Mouse (Mus musculus): ENCODE measurements around the gene Gm14190. TPM values are rescaled to one million over a fixed set of nuclear protein-coding genes. Genes with fewer than 3 reads are reported as not detected.

Gene Gm14190
- polyA plus RNA-seq (2012; rRNA removed), result not detected in 2 replicates

DNA sequence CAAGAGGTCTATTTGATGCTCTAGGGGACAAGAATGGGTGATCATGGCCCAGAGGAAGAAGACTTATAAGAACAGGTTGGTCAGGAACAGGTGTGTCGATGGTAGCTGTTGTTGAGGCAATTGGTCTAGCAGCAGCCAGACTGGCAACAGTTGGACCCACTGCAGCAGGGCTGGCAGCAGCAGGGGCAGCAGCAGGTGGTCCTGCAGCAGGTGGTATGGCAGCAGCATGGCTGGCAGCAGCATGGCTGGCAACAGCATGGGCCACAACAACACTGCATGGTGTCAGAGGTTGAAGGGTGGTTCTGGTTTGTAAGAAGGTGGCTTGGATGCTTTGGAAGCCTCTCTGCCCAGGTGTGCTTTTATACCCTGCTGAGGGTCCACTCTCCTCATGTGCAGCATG lies at the start of gene Gm14190:
Gene Gm14190, minus strand, starts transcription at position 278 of the 400 bp plus-strand sequence.

DNA sequence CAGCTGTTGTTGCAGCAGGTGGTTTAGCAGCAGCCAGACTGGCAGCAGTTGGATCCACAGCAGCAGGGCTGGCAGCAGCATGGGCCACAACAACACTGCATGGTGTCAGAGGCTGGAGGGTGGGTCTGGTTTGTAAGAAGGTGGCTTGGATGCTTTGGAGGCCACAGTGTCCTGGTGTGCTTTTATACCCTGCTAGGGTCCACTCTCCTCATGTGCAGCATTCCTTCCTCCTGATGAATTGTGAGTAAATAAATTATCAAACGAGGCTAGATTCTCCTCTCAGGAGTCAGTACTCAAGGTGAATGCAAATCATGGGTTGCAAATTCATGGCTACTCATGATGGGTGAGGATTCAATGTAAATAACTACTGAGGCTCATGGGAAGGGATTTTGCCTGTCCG lies 43.6 kb upstream of the Gm14190 start, which contains the start of gene Gm14180:
Gene Gm14180, minus strand, starts transcription at position 101 of the 400 bp plus-strand sequence.

DNA sequence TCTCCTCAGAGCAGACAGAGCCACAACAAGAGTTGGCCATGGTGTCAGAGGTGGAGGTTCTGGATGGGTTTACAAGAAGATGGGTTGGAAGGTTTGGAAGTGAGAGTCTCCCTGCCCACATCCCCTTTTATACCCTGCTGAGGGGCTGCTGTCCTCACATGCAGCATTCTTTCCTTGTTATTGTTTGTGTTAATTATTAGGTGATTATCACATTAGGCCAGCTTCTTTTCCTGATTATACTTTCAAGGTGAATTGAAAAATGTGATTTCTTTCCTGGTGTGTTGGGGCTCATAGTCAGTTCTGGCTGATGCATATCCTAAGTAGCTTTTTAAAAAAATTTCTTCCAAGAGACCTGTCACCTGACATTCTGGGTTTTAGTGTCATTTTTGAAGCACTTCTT lies 24.7 kb downstream of the Gm14190 start, which contains the start of gene Krtap4-6:
Gene Krtap4-6, minus strand, starts transcription at position 101 of the 400 bp plus-strand sequence.

DNA sequence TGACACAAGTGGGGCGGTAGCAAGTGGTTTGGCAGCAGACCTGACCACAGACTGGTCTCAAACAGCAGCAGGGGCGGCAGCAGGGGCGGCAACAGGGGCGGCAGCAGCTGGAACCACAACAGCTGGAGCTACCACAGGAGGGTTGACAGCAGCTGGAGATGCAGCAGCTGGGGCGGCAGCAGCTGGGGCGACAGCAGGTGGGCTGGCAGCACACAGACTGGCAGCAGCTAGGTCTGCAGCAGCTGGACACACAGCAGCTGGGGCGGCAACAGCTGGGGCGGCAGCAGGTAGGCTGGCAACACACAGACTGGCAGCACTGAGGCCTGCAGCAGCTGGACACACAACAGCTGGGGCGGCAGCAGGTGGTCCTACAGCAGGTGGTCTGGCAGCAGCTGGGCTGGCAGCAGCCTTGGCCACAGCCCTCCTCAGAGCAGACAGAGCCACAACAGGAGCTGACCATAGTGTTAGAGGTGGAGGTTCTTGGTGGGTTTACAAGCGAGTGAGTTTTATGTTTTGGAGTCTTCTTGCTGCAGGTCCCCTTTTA lies 32.0 kb downstream of the Gm14190 start, which contains the start of gene Gm11563:
Gene Gm11563, minus strand, starts transcription at position 494 of the 544 bp plus-strand sequence.

DNA sequence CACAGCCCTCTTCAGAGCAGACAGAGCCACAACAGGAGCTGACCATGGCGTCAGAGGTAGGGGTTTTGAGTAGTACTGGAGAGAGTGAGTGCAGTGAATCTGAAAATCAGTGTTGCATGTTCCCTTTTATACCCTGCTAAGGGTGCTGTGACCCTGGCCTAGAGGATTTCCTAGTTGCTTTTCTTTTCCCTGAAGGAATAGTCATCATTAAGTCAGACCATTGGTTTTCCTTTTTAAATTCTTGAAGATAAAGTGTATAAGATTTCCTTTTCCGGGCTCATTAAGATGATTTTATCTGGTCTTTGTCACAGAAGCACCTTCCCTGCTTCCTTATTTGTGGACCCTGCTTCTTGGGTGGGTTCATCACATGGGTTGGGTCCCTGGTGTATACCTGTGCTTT lies 40.4 kb downstream of the Gm14190 start, which contains the start of gene Gm11555:
Gene Gm11555, minus strand, starts transcription at position 101 of the 400 bp plus-strand sequence.

DNA sequence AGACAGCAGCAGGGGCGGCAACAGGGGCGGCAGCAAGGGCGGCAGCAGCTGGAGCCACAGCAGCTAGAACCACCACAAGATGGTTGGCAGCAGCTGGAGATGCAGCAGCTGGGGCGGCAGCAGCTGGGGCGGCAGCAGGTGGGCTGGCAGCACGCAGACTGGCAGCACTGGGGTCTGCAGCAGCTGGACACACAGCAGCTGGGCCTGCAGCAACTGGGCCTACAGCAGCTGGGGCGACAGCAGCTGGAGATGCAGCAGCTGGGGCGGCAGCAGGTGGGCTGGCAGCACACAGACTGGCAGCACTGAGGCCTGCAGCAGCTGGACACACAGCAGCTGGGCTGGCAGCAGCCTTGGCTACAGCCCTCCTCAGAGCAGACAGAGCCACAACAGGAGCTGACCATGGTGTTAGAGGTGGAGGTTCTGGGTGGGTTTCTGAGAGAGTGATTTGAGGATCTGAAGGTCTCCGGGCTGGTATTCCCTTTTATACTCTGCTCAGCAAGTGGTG lies 46.9 kb downstream of the Gm14190 start, which contains the start of gene Krtap4-7:
Gene Krtap4-7, minus strand, starts transcription at position 455 of the 505 bp plus-strand sequence.

Other genes with a start within 250 kb of the Gm14190 start
- gene Krt23, start 197.6 kb downstream of the Gm14190 start, polyA plus RNA-seq (2012; rRNA removed), result 0.08 and 0.14 TPM in 2 replicates
- gene Krt39, start 169.4 kb downstream of the Gm14190 start, polyA plus RNA-seq (2012; rRNA removed), result not detected in 2 replicates
- 0.07 TPM in 1 of 2 replicates, not detected in the other for gene Krt40, start 147.6 kb downstream of the Gm14190 start, polyA plus RNA-seq (2012; rRNA removed)
- not detected in 2 replicates for gene Krtap3-3, start 139.9 kb downstream of the Gm14190 start, polyA plus RNA-seq (2012; rRNA removed)
- gene Krtap3-2, start 133.9 kb downstream of the Gm14190 start, polyA plus RNA-seq (2012; rRNA removed), result not detected in 2 replicates
- not detected in 2 replicates for gene Gm11939, start 131.3 kb downstream of the Gm14190 start, polyA plus RNA-seq (2012; rRNA removed)
- not detected in 2 replicates for gene Krtap3-1, start 124.1 kb downstream of the Gm14190 start, polyA plus RNA-seq (2012; rRNA removed)
- not detected in 2 replicates for gene Krtap1-5, start 109.7 kb downstream of the Gm14190 start, polyA plus RNA-seq (2012; rRNA removed)
- not detected in 2 replicates for gene Krtap1-4, start 107.1 kb downstream of the Gm14190 start, polyA plus RNA-seq (2012; rRNA removed)
- not detected in 2 replicates for gene Krtap1-3, start 99.4 kb downstream of the Gm14190 start, polyA plus RNA-seq (2012; rRNA removed)
- gene Krtap9-3, start 92.6 kb downstream of the Gm14190 start, polyA plus RNA-seq (2012; rRNA removed), result not detected in 2 replicates
- not detected in 2 replicates for gene Gm11938, start 87.4 kb downstream of the Gm14190 start, polyA plus RNA-seq (2012; rRNA removed)
- not detected in 2 replicates for gene Gm11937, start 80.6 kb downstream of the Gm14190 start, polyA plus RNA-seq (2012; rRNA removed)
- not detected in 2 replicates for gene Krtap2-4, start 75.9 kb downstream of the Gm14190 start, polyA plus RNA-seq (2012; rRNA removed)
- not detected in 2 replicates for gene Gm11562, start 70.3 kb downstream of the Gm14190 start, polyA plus RNA-seq (2012; rRNA removed)
- not detected in 2 replicates for gene Krtap4-1, start 62.5 kb downstream of the Gm14190 start, polyA plus RNA-seq (2012; rRNA removed)
- not detected in 2 replicates for gene Krtap4-2, start 55.7 kb downstream of the Gm14190 start, polyA plus RNA-seq (2012; rRNA removed)
- not detected in 2 replicates for gene Krtap4-7, start 46.7 kb downstream of the Gm14190 start, polyA plus RNA-seq (2012; rRNA removed)
- not detected in 2 replicates for gene Gm11555, start 40.5 kb downstream of the Gm14190 start, polyA plus RNA-seq (2012; rRNA removed)
- not detected in 2 replicates for gene Gm11563, start 31.8 kb downstream of the Gm14190 start, polyA plus RNA-seq (2012; rRNA removed)
- not detected in 2 replicates for gene Krtap4-6, start 24.8 kb downstream of the Gm14190 start, polyA plus RNA-seq (2012; rRNA removed)
- not detected in 2 replicates for gene Gm14180, start 43.5 kb upstream of the Gm14190 start, polyA plus RNA-seq (2012; rRNA removed)
- not detected in 2 replicates for gene Gm11595, start 82.2 kb upstream of the Gm14190 start, polyA plus RNA-seq (2012; rRNA removed)
- gene Krtap4-8, start 90.0 kb upstream of the Gm14190 start, polyA plus RNA-seq (2012; rRNA removed), result not detected in 2 replicates
- not detected in 2 replicates for gene Krtap4-9, start 94.5 kb upstream of the Gm14190 start, polyA plus RNA-seq (2012; rRNA removed)
- gene Gm11596, start 102.7 kb upstream of the Gm14190 start, polyA plus RNA-seq (2012; rRNA removed), result not detected in 2 replicates
- not detected in 2 replicates for gene Gm11569, start 108.2 kb upstream of the Gm14190 start, polyA plus RNA-seq (2012; rRNA removed)
- gene Gm11554, start 113.7 kb upstream of the Gm14190 start, polyA plus RNA-seq (2012; rRNA removed), result not detected in 2 replicates
- gene Krtap4-13, start 119.2 kb upstream of the Gm14190 start, polyA plus RNA-seq (2012; rRNA removed), result not detected in 2 replicates
- not detected in 2 replicates for gene Gm11564, start 124.9 kb upstream of the Gm14190 start, polyA plus RNA-seq (2012; rRNA removed)
- not detected in 2 replicates for gene 2300003K06Rik, start 147.3 kb upstream of the Gm14190 start, polyA plus RNA-seq (2012; rRNA removed)
- gene Krtap4-16, start 160.9 kb upstream of the Gm14190 start, polyA plus RNA-seq (2012; rRNA removed), result not detected in 2 replicates
- not detected in 2 replicates for gene Gm11568, start 167.2 kb upstream of the Gm14190 start, polyA plus RNA-seq (2012; rRNA removed)
- gene Gm11559, start 173.7 kb upstream of the Gm14190 start, polyA plus RNA-seq (2012; rRNA removed), result not detected in 2 replicates
- gene Krtap9-1, start 182.6 kb upstream of the Gm14190 start, polyA plus RNA-seq (2012; rRNA removed), result not detected in 2 replicates
- not detected in 2 replicates for gene Gm11567, start 188.4 kb upstream of the Gm14190 start, polyA plus RNA-seq (2012; rRNA removed)
- not detected in 2 replicates for gene Krtap31-1, start 217.2 kb upstream of the Gm14190 start, polyA plus RNA-seq (2012; rRNA removed)
- not detected in 2 replicates for gene Gm11565, start 224.0 kb upstream of the Gm14190 start, polyA plus RNA-seq (2012; rRNA removed)
- gene Krtap31-2, start 245.6 kb upstream of the Gm14190 start, polyA plus RNA-seq (2012; rRNA removed), result not detected in 2 replicates